Mouse (Mus musculus): ENCODE measurements at regions not wholly inside any gene's neighbourhood (a gene's known extent, or its start where the extent isn't known, plus 50 kb on each side); places are given as distances from the start of the nearest gene placed in this dataset.
A peak's percentile ranks its signal among the peaks of the same experiment; 100 is the strongest.

DNA sequence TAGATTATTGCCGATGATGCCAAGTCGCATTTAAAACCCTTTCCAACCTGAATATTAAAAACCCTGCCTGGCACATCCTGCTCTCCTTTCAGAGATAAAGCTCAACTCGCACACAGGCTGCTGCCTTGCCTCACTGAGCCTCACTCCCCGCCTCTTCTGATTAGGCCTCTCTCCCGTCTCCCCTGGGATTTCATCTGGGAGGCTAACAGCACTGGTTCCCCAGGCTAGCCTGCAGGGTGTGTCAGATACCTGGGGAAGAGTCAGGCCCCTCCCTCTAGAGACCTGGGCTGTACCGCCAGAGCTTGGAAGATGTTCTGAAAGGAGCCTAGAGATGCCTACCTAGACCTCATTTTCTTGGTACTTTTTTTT, 462.7 kb upstream of the Kif2a start:
- DNase-seq = no peak

GRCm38 (mm10) chr13:107483967-107484629, 462.2 kb upstream of the Kif2a start:
- no peak for DNase-seq

DNA sequence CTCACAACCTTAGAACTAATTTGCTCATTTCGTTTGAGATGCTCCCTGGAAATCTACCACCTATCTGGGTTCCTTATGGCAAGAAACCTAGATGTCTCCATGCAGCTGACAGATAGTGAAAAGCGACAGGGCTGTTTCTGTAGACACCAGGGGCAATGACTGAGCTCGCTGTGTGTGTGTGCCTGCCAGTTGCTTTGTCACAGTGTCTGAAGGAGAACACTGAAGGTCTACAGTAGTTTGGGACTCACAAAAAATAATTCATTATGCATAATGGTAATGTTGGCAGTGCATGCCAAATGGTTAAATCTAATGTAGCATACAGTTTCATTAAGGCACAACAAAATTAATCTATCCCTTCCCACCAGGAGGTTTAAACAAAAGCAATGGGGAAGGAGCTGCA, 453.2 kb upstream of the Kif2a start:
- DNase-seq = no peak

DNA sequence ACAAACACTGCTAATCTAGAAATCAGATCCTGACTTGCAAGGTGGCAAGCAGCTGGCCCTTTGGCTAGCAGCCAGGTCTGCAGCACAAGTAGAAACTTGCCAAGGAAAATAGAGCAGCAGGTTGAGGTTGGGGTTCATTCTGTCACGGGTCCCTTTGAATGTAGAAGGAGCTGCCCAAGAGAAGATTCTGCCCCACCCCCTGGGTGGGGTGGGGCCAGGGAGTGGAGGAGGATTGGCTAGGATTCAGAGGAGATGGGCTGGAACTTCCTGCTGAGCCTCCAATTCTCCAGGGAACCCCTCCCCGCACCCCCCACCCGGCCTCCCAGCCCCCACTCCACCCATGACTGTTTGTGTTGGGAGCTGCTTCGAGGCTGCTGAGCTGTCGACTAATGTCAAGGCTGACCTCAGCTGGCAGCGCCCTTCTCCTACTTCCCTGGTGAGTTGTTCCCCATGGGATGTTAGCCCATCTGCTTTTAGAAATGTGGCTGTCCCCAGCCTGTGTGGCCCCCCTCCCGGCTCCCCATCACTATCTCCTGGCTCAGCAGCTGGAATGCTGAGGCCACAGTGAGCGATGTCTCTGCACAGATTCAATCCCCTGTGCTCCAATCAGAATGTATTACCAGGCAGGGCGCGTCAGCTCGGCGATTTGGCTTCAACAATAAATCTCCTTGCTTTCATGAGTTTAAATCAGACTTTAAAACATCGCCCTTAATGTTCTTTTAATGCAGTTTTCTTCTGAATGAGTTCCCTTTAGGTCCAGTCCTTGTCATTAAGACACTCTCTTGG, 447.8 kb upstream of the Kif2a start:
- DNase-seq = peak; percentile 15

GRCm38 (mm10) chr13:107462791-107463190, 440.9 kb upstream of the Kif2a start:
- no peak for DNase-seq

GRCm38 (mm10) chr13:107461048-107461912, 439.4 kb upstream of the Kif2a start:
- peak; percentile 30 for DNase-seq

DNA sequence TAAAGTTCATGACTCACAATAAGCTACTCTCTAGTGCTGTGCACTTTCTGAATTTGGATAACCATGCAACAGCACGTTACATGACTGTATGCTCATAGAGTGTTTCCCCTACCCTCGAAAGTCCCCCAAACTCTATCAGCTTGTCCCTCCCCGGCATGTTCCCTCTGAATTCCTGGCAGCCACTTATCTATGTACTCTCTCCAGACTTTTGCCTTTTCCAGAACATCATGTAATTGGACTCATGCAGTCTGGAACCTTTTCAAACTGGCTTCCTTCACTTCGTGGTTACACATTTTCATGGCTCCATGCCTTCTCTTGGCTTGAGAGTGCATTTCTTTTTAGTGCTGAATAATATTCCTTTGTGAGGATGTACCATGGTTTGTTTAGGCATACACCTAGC, 436.8 kb upstream of the Kif2a start:
- DNase-seq = no peak

DNA sequence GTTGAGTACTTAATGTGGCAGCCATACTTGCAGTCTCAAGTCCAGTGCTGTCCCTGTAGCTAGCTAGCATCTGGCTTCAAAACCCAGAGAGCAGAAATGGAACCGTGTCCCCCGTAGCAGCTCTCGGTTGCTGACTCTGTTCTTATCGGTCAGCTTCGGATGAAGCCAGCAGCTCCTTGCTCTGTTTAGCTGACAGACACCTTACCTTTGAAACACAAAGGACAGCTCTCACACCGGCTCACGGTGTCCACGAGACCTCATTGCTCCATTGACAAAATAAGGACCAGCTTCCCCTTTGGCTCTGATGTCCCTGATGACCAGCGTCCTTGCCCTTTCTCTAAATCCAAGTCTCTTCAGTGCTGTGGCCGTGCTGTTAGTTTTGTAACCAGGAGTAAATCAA, 435.3 kb upstream of the Kif2a start:
- DNase-seq = no peak

DNA sequence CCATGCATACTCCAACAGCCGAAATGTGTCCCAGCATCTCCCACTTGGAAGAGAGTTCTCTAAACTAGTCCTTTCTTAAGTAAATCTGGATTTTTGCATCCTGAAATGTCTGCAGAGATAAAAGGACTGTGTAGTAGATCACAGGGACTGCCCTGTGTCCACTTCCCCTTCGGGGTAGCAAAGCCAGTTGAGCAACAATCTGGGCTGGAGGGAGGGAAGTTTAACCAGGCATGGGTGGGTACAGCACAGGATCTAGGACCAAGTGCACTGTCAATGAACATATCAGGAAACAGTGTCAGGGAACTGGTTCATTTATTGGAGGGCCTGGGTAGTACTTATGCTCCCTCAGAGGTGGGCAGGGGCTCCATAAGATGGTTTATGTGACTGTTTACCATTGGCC, 434.5 kb upstream of the Kif2a start:
- no peak for DNase-seq

GRCm38 (mm10) chr13:107449598-107450179, 427.8 kb upstream of the Kif2a start:
- peak; percentile 7 for DNase-seq

GRCm38 (mm10) chr13:107447813-107448212, 425.9 kb upstream of the Kif2a start:
- DNase-seq = no peak

DNA sequence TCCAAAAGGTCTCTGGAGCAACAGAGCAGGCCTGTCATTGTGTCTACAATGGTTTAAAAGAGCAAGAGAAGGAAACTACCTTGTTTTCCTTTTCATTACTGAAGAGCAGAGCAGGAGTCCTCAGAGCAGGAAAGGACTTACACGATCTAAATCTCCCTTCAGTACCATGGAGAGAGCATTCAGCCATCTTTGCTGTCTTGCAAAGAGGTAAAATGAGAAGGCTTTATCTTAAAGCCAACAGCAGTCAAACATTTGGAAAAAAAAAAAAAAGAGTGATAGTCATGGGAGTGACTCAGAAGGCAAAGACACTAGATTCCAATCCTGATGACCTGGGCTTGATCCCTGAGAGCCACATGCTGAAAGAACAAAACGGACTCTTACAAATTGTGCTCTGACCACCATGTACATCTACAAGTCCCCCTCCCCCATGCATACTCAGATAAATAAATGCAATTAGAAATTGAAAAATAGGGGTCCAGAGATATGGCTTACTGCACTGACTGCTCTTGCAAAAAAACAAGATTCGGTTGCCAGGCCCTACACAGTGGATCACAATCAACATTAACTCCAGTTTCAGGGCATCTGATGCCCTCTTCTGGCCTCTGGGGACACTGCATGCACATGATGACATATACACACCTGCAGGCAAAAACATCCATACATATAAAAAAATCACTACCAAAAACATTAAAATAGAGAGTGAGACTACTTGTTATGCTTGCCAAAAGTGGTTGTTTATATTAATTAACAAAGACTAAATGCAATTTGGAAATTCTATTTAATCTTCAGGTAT, 397.6 kb upstream of the Kif2a start:
- DNase-seq = no peak

- no peak for DNase-seq
Measured at GRCm38 (mm10) chr13:107410267-107410666, 388.3 kb upstream of the Kif2a start.

- DNase-seq = no peak
Measured at GRCm38 (mm10) chr13:107407674-107408026, 385.7 kb upstream of the Kif2a start.

GRCm38 (mm10) chr13:107406977-107407673, 385.2 kb upstream of the Kif2a start:
- no peak for DNase-seq

GRCm38 (mm10) chr13:107398621-107399363, 376.9 kb upstream of the Kif2a start:
- DNase-seq = no peak

GRCm38 (mm10) chr13:107396036-107396435, 374.1 kb upstream of the Kif2a start:
- no peak for DNase-seq

DNA sequence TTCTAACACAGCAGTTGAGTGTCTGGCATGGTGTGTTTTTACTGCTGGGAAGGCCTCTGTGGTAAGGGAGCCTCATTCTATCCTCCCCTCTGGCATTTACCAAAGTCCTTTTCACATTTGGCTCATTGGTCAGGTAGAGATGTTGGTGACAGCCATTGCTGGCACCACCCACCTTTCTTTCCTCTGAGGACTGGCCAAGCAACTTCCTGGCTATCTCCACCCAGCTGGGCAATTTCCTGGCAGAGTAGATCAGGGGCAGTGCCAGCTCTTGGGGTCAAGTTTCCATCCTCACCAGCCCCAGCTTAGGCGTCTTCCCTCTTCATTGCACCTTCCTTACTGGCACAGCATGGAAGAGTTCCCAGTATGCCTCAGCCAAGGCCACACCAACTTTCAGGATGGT, 372.5 kb upstream of the Kif2a start:
- no peak for DNase-seq

DNA sequence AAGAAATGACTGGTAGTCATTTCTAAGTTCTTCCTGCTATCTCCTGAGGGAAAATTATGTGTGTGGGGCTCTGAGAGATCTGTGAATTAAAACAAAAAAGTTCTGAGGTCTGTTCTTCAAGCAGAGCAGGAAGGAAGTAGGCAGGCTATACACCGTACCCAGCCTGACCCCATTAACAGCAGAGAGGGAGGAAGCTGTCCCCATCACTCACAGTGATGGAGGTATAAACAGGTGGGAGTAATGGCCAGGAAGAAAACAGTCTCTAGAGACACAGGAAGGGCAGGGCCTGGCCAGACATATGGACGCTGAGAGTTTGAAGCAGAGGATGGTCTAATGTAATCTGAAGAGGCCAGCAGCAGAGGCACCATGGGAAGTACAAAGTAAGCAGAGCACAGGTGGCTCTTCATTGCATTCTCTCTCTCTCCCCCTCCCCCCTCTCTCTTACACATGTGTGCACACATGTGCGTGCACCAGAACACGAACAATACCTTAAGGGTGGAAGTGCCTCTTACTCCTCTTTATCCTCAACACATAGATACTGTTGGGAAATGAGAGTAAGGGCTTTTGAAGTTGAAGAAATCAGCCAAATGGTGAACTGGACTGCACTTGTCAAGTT, 367.7 kb upstream of the Kif2a start:
- no peak for DNase-seq

- no peak for DNase-seq
Measured at GRCm38 (mm10) chr13:107389074-107389473, 367.1 kb upstream of the Kif2a start.
